Mouse (Mus musculus): Measurements from ENCODE around the gene Exoc6b. TPM values are rescaled to one million over a fixed set of nuclear protein-coding genes. Genes with fewer than 3 reads are reported as not detected.
A peak's percentile ranks its signal among the peaks of the same experiment; 100 is the strongest.

Exoc6b gene
- total RNA-seq, 2 experiments from 2014 or later, result 42.7 to 55.3 TPM

DNA sequence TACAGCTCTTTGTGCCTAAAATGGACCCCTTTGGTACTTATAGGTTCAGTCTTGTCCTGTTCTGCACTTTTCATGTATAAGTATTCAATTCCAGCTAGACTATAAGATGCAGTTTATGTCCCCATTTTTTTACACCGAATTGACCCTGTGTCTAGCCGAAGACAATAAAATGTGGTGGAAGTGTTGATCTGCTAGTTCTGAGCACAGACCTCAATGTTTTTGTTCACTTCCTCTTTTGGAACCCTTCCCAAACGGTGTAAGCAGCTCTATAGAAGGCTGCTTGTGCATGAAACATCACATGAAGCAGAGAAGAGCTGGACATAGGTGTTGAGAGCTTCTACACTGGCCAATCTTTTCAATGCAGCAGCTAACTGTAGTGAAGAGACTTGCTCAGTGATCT is 327.1 kb downstream of the Exoc6b start:
- no peak for DNase-seq (ENCODE audit: low spot score in 2 of 2)

DNA sequence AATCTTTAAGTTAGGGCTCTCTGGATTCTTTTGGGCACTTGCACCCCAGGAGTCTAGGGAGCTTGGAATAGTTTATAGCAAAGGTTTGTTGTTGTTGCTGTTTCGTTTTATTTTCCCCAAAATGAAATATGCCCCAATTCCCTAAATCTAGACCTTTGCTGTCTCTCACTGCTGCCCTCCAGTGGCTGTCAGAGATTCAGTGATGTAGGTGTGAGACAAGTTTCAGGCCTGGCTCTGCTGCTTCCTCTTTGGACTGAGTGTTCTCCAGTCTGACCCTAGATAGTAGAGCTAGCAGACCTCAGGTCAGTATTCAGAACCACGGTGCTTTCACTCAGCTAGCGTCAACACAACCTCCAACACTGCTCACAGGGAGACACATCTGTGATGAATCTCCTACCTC is 332.4 kb downstream of the Exoc6b start:
- DNase-seq (ENCODE audit: low spot score in 2 of 2), result no peak

DNA sequence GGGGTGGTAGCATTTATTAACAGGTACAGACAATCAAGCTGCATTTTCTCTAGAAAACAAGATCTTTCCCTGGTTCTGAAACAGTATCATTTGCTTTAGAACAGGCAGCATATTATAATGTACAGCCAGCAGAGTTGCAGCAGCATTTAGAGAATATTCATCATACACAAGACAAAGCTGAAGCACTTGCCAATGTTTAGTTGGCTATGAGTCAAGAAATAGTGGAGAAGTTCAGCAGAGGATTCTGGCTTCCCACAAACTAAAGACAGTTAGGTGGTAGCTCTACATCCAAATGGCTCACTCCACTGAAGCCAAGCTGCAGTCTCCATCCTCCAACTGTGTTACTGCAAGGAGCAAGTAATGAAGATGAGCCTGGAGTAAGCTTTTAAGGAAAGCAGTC is 342.4 kb downstream of the Exoc6b start:
- DNase-seq (ENCODE audit: low spot score in 2 of 2), result no peak

DNA sequence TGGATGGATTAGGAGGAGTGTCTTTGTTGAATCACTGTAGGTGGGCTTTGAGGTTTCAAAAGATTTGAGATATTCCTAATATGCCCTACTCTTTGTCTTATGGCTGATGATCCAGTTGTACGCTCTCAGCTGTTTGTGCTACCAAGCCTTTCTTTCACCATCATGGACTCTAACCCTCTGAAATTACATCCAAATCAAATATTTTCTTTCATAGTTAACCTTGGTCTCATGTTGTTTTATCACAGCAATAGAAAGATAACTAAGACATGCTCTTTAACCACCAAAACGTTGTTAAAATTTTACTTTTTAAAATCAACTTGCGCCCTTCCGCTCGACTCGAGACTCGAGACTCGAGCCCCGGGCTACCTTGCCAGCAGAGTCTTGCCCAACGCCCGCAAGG is 356.1 kb downstream of the Exoc6b start:
- no peak for DNase-seq (ENCODE audit: low spot score in 2 of 2)

DNA sequence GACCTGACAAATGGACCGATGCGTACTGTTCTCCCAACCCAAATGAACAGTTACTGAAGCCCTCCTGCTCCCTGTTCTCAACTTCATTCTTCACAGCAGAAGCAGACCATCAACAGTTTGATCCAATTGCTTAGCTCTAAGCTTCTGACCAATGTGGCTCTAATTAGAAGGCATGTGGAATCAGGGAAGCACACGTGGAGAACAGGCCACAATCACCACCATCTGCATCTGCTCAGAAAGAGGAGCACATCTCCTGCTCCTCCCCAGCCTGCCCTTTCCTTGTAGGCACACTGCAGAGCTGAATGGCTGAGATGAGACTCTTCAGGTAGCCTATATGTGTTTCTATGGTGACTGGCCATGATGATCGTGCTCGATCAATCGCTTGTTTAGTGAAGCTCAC is 358.5 kb downstream of the Exoc6b start:
- no peak for DNase-seq (ENCODE audit: low spot score in 2 of 2)

DNA sequence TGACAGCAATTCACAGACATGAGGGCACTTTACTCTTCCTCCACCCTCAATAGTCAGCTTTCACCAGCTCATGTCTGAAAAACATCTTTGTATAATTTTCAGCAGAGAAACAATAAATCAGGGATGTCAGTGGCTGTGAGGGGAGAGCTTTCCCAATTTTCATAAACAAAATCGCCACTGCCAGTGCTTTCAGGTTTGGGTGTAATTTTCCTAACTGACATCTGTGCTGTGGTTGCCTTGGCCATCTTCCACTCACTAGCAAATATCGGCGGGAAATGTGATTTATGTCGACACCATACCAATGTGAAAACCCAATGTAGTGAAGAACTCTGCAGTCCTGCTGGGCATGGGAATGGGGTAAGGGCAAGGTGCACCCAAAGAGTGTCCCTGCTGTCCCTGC is 360.7 kb downstream of the Exoc6b start:
- no peak for DNase-seq (ENCODE audit: low spot score in 2 of 2)

DNA sequence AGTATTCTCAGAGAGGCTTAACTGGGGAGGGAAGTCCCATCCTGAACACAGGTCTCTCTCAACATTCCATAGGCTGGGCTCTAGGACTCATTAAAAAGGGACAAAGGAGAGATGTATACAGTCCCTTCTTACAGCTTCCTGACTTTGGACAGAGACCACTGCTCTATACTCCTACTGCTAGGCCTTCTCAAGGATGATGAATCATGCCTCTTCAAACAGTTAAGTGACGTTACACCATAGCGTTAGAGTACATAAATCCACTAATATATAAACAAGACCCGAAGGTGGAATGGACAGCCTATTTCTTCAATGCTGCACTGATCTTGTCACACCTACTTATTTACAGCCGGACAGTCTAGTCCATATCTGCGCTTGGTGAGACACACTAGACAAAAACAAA is 369.7 kb downstream of the Exoc6b start:
- no peak for DNase-seq (ENCODE audit: low spot score in 2 of 2)

DNA sequence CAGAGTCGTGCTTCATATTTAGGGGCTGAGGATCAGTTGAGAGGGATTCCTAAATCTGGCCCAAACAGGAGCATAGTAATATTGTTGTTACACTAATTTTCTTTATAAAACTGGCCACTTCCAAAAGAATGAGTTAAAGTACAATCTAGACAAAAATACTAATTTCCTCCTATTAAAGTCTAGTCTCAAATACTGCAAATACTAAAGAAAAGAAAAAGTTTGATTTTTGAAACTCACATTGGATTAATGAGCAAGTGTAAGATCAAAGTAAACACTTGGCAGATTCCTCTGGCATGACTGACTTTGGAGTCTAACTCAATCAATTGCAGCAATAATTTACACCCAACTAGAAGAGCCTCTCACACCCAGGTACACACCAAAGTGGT is 371.0 kb downstream of the Exoc6b start:
- no peak for DNase-seq (ENCODE audit: low spot score in 2 of 2)

DNA sequence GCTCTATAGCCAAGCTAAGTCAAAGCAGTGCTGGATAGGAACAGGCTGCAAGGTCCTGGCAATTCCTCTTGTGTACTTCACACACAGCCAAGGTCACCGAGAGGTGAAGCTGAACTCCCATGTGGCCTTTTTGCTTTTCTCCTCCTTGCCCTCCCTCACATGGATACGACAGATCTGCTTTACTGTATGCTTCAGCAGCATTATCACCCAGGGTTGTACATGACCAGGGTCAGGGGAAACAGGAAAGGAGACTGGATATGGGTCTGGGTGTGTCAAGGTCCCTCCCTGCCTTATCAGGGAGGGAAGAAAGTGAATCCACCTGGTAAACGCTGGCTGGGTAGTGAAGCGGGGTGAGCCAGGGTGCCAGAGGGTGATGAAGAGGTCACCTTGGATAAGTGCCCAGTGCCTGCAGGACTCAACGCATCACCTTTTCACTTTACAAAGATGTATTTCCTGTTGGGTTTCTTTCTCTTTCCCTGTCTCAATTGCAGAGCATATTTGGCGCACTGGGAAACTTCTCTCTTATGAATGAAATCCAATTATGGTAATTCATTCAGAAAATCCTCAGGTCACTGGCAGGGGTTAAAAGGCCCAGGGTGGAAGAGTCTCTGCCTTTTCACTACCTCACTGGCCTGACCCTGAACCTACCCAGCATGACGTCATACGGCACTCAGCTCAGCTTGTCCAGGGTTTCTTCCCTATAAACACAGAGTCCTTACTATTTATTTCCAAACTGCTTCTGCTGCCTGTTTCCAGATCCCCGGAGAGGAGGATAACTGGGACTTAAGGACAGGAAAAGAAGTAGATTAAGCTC is 371.6 kb downstream of the Exoc6b start:
- DNase-seq (ENCODE audit: low spot score in 2 of 2), result peak in 1 of 2 experiments; percentile 4

DNA sequence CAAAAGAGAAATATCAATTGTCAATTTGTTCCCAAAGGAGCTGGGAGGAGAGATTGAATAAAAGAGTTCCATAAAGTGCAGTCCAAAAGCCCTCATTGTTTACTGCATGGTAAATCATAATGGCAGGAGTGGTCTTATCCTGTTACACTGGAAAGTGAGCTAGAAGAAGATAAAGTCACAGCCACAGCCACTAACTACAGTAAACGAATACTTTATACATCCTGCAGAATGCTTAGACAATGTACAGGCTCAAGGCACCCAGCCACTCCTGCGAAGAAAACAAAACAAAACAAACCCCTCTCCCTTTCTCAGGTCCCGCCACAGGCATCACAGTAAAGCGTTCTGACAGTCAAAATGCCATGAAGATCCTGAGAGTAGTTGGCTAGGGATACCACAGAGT is 375.5 kb downstream of the Exoc6b start:
- DNase-seq (ENCODE audit: low spot score in 2 of 2), result no peak

DNA sequence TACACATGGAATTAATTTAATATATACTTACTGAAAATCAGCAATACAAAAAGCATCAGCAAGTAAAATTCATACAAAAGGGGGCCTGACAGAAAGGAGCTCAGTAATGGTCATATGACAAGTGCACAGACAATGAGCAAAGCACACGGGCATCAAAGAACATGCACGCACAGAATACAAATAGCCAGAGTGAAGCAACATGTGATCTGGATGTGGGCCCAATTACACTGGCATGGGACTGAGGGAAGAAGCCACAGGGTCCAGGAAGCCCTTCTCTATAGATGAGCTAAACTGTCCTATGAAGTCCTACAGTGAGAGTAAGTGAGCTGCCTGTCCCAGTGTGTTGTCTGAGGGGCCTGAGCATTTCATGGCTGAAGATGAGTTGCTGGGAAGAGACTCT is 376.1 kb downstream of the Exoc6b start:
- DNase-seq (ENCODE audit: low spot score in 2 of 2), result no peak

DNA sequence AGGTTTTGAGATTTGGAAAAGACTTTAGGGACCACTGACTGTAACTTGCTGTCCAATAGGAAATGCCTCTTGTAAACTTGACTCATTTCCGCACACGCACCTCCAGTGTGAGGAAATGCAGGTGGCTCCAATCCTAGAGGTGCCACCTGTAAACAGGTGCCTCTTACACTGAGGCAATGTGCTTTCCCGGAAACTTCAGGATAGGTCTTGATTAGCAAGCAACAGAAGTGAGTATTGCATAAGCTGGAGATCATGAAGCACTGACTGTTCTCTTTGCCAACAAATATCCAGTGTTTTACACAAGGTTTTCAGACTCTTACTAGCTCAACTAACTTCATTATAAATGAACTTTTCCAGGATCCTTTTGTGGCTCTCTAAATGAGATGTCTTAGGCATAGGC is 377.4 kb downstream of the Exoc6b start:
- no peak for DNase-seq (ENCODE audit: low spot score in 2 of 2)

DNA sequence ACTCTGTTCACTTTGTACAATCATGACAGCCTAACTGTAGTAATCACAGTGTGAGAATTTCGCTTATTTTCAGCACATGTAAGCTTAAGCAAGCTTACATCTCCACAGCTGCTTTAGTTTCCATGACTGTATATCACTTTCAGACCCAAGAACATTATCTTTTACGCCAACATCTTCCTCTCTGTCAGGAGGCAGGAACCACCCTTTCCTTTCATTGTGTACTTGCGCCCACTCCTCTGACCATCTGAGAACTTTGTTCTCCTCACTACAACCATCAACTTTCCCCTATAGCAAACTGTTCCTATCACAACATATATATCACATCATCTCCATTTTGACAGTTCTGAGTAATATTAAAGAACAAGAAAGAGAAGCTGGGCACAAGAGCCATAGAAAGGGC is 391.5 kb downstream of the Exoc6b start:
- no peak for DNase-seq (ENCODE audit: low spot score in 2 of 2)

DNA sequence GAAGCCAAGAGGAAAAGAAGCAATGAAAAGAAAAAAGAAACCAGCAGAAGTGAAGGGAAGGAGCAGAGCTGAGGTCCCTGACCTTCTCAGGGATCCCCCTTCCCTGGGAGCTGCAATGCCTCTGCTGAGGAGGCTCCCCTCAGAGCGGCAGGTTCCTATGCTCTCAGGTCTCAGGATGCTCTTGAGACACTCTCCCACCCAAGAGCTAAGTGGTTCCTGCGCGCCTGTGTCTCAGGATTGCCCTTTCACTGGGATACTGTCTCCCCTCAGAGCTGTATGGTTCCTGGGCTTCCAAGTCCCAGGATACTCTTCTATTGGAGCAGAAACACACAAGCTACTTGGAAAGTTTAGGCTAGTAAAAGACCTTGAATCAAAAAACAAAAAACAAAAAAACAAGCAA is 394.4 kb downstream of the Exoc6b start:
- DNase-seq (ENCODE audit: low spot score in 2 of 2), result no peak

DNA sequence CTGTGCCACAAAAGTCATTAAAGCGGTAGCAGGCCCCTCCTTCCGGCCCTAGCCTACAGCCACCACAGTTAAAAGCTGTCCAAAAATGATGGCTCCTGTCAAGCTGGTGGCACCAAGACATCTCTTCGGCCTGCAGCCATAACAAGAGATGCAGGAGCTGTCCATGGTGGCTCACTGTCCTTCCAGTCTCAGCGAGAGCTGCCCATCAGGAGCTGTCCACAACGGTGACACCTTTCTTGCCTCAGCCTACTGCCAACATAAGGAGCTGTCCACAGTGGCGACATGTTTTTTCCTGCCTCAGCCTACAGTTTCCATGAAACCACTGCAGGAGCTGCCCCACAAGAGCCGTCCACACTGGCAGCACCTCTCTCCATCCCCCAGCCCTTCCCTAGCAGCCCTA is 395.2 kb downstream of the Exoc6b start:
- no peak for DNase-seq (ENCODE audit: low spot score in 2 of 2)

DNA sequence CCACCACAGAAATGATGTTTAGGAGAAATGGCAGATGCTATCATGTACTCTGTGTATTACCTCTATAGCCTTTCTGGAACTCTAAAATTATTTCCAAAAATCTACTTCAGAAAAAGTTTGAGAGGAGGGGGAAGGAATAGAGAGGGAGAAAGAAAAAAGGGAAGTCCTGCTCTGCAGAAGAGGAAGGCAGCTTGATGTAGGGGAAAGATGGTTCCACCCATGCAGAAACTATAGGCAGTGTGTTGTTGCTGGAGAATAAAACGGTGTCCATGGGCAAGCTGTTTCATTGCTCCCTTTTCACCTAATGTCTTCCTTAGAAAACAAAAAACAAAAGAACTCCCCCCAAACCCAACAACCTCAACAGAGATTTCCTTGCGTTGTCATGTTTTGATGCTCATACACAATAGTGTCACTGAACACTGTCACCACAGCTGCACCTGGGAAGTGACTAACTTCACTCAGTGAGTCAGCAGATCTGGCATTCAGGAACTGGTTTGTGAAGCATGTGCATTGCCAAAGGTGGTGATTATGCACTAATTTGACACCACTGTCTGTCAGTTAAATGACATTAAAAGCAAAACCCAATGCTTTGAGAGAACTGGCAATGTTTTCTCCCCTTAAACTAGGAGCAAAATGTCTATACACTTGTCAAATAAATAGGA is 407.7 kb downstream of the Exoc6b start:
- no peak for DNase-seq (ENCODE audit: low spot score in 2 of 2)

DNA sequence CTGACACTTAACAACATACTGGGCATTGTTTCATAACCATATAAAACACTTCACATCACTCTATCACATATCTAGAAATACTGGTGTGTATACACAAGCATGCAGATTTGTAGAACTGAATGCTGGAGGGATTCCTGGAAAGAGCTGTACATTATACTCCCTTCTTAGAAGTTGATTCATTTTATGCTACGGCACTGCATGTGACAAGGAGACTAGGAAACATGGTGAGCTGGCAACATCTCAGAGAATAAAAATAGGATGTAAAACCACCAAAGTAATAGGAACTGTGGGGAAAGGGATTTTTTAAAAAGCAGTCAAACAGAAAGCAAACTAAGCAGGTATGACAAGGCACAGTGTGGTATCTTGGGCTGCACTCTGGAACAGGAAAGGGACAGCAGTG is 408.3 kb downstream of the Exoc6b start:
- DNase-seq (ENCODE audit: low spot score in 2 of 2), result no peak

DNA sequence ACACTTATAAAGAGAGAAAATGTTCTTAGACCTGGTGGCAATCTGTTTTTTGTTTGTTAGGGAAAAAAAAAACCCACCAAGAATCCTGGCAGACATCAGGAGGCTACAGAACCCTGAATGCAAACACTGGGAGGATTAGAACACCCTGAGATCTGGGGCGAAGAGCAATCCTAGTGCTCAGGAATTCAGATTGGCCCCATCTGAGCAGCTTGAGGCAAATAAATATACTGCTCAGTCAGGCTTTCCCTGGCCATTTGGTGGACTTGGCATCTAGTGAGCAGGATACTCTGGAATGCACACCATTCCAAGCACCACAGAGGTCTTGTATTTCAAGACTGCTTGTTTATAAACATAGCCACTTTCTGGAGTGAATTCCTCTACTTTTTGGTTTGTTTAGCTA is 412.2 kb downstream of the Exoc6b start:
- DNase-seq (ENCODE audit: low spot score in 2 of 2), result no peak

DNA sequence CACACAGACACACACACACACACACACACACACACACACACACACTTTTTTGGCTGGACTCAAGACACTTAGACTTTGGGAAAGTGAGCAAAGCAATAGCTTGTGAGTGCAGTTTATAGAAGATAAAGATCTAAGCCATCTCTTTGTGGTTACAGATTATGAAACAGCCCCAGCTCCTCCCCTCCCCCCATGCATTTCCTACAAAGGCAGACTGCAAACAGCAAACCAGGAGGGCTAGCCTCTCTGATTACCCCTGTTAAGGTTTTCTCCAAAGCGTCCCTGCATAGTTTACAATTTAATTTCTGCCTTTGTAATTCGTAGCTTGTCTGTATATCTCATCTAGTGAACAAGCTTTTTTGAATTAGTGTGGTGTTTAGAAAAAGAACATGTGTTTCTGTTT is 412.6 kb downstream of the Exoc6b start:
- DNase-seq (ENCODE audit: low spot score in 2 of 2), result no peak

DNA sequence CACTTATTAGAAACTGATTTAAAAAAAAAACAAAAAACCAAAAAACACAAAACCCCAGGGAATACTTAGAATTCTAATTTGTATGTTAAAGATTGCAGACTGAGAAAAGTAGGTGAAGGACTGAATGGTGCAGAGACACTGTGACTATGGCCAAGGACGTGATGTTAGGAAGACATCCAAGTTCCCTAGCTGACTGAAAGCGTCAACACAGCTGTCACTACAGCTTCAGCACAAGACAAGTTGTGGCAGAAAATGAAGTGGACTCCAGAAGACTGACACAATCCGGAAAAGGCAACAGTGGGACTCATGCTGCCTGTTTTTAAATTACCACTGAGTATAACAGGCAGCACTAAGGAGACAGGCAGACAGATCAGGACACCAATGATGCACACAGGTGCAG is 417.4 kb downstream of the Exoc6b start:
- DNase-seq (ENCODE audit: low spot score in 2 of 2), result no peak

DNA sequence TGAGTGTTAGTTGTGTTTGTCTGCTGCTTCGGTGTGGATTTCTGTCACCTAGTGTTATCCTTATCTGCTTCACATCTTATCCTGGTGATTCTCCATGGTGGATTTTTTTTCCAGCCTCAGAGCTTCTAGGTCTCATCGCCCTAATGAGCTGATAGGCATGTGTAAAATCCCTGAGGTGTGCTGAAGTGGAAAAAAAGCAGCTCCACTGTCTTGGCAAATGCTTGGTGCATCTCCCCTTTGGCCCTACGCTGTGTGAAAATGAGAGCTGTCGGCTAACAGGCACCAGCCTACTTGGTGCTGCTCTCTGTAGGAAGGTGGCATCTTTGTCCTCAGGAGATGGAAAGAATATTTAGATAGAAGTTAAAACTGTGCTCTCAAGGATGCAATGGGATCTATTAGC is 422.1 kb downstream of the Exoc6b start:
- DNase-seq (ENCODE audit: low spot score in 2 of 2), result no peak

DNA sequence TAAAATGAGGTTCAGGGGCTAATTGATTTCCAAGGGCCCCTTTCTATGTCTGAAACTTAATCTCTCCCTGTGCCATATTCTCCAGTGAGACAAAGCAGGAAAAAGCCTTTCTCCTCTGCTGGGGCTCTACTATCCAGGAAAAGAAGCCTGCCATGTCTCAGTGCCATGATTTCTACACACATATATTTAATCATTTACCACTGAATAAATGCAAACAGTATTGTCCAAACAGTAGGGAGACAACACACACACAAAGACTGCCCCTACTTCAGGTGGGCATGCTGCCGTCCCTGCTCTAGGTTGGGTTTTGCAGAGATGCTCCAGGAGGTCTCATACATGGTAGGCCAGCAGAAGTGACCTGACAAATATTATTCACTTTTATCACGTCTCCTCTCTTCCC is 422.6 kb downstream of the Exoc6b start:
- no peak for DNase-seq (ENCODE audit: low spot score in 2 of 2)

DNA sequence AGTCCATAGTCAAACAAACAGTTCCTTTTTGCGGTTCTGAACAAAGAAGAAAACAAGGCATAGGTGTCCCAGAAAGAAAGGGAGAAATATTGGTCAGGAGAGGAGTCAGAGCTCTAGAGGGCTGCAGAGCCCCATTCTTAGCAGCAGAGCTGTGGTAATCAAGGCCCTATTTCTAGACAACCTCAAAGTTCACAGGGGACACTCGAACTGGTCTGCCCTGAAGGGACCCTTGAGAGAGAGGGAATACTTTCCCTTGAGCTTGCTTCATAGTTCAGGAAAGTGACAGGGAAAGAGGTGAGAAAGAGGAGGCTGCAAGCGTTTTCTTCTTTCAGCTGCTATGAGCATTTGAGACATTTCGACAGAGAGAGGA is 428.3 kb downstream of the Exoc6b start:
- DNase-seq (ENCODE audit: low spot score in 2 of 2), result no peak
